ENCODE assay signal across 12 mouse cellular contexts in the genomic region with DNA sequence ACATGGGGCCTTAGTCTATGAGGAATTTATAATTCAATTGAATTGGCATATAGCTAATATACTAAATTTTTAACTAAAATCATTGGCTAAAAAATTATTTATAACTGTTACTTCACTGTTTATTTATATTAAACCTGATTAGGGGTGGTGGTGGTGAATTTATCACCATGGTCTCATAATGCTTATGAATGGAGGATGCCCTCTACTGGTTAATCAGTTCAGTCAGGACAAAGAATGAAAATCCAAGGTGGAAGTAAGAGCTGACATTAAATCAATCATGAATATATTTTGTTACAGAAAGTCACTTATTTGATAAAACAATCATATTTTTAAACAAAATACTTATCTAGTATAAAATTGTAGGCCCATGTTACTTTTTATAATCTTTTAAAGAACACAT.
DNase-seq lines count a peak whose midpoint lies in the region; ATAC-seq and TF ChIP-seq lines count a peak whose summit lies in the region.
"Had no signal": no experiment of that assay in that cellular context is flagged by ENCODE, and none has a peak within 500 bp of the region (broad histone marks: within the 10 kb centered on the region; RNA-seq: fewer than 3 reads in every experiment).

No protein-coding gene starts in this region.

- intact Hi-C loops in heart, postnatal 36 days (cut with DNase I), result loop anchor here (5.0 kb wide), 1 partner anchor 156 kb away; no protein-coding TSS in a partner anchor

- TF ChIP-seq RAD21 in CH12.LX (IDR thresholded peaks at IDR 0.05; ENCODE audit: low read depth, low read length), result peak; percentile 76

- ATAC-seq in heart, postnatal 0 days (ENCODE audit: insufficient read depth, low read depth), result no peak
- ATAC-seq in lung, postnatal 0 days, result no peak
- ATAC-seq in megakaryocyte, adult 5-6 weeks (ENCODE audit: poor library complexity, severe bottlenecking), result peak; percentile 67
- no peak for ATAC-seq in kidney, embryonic 15.5 days (replicated peaks; ENCODE audit: low FRiP score)

- no peak for TF ChIP-seq EP300 in heart, postnatal 0 days (IDR thresholded peaks at IDR 0.05; ENCODE audit: low read depth)
- TF ChIP-seq EP300 in lung, postnatal 0 days (IDR thresholded peaks at IDR 0.05), result no peak
- no peak for TF ChIP-seq EP300 in CH12.LX (IDR thresholded peaks at IDR 0.05; ENCODE audit: low read length)

- H3K9ac ChIP-seq in heart, postnatal 0 days (replicated peaks; ENCODE audit: low read depth, low read length), result no peak overlapping the region
- no peak overlapping the region for H3K9ac ChIP-seq in lung, postnatal 0 days (replicated peaks; ENCODE audit: low read depth)
- H3K9ac ChIP-seq in CH12.LX (ENCODE audit: insufficient read depth, low read depth), result no peak overlapping the region
- no peak overlapping the region for H3K9ac ChIP-seq in kidney, embryonic 15.5 days
- H3K9ac ChIP-seq: heart, embryonic 15.5 days; lung, embryonic 15.5 days had no signal

- H3K36me3 ChIP-seq in heart, postnatal 0 days (replicated peaks; ENCODE audit: control insufficient read depth, insufficient read depth, low read length), result no peaks in the 10 kb centered on the region
- no peaks in the 10 kb centered on the region for H3K36me3 ChIP-seq in lung, postnatal 0 days (ENCODE audit: insufficient read depth, low read length)
- H3K36me3 ChIP-seq in CH12.LX (replicated peaks in 1 of 2; ENCODE audit: control insufficient read depth in 1 of 2, insufficient read depth in 1 of 2, low read length in 1 of 2), result no peaks in the 10 kb centered on the region
- no peaks in the 10 kb centered on the region for H3K36me3 ChIP-seq in kidney, embryonic 15.5 days
- H3K36me3 ChIP-seq: embryonic facial prominence, embryonic 10.5 days; heart, embryonic 15.5 days; lung, embryonic 15.5 days had no signal

- H3K79me2 ChIP-seq in CH12.LX (replicated peaks; ENCODE audit: control insufficient read depth, extremely low read depth, insufficient read depth, poor library complexity, severe bottlenecking), result no peaks in the 10 kb centered on the region

- peak; percentile 46 for TF ChIP-seq CTCF in heart, postnatal 0 days (IDR thresholded peaks at IDR 0.05; ENCODE audit: low read depth)
- peak; percentile 53 for TF ChIP-seq CTCF in lung, postnatal 0 days (IDR thresholded peaks at IDR 0.05)
- TF ChIP-seq CTCF in CH12.LX (conservative IDR thresholded peaks at IDR 0.05 in 1 of 2, IDR thresholded peaks at IDR 0.05 in 1 of 2; ENCODE audit: low read depth in 2 of 2, low read length in 2 of 2), result peak in 1 of 2 experiments; percentile 73; a peak in 2 of 4 replicates

- dilution Hi-C loops in CH12.LX (cut with MboI; ENCODE audit: extremely low pct_ligation_motif_present, extremely low pct_unique_long_range_greater_than_20kb, low sequenced_read_pairs), result no loop called here

- H3K4me3 ChIP-seq in heart, postnatal 0 days (ENCODE audit: low read depth, low read length), result no peak overlapping the region
- no peak overlapping the region for H3K4me3 ChIP-seq in lung, postnatal 0 days (ENCODE audit: low read depth, low read length)
- no peak overlapping the region for H3K4me3 ChIP-seq in CH12.LX (replicated peaks in 1 of 3; ENCODE audit: low read depth in 2 of 3, low read length in 2 of 3, poor library complexity in 1 of 3)
- H3K4me3 ChIP-seq in kidney, embryonic 15.5 days (replicated peaks), result no peak overlapping the region
- H3K4me3 ChIP-seq: embryonic facial prominence, embryonic 10.5 days; heart, embryonic 15.5 days; lung, embryonic 15.5 days had no signal

- H3K4me1 ChIP-seq in heart, postnatal 0 days (ENCODE audit: control insufficient read depth, insufficient read depth), result no peaks in the 10 kb centered on the region
- no peaks in the 10 kb centered on the region for H3K4me1 ChIP-seq in lung, postnatal 0 days (ENCODE audit: insufficient read depth, low read depth, low read length)
- peaks cover 4 to 10% of the 10 kb centered on the region in 2 experiments; a peak in 3 of 4 replicates for H3K4me1 ChIP-seq in CH12.LX (ENCODE audit: control insufficient read depth in 1 of 2, insufficient read depth in 2 of 2)
- no peaks in the 10 kb centered on the region for H3K4me1 ChIP-seq in kidney, embryonic 15.5 days
- H3K4me1 ChIP-seq: embryonic facial prominence, embryonic 10.5 days; heart, embryonic 15.5 days; lung, embryonic 15.5 days had no signal

- in situ Hi-C loops in CH12.LX (cut with MboI; ENCODE audit: low pct_ligation_motif_present, low pct_unique_long_range_greater_than_20kb, low sequenced_read_pairs), result loop anchor here (25.0 kb wide), 1 partner anchor 566 kb away; a partner anchor contains a TSS

- no peaks in the 10 kb centered on the region for H3K27me3 ChIP-seq in heart, postnatal 0 days (ENCODE audit: control insufficient read depth, insufficient read depth, low read length)
- no peaks in the 10 kb centered on the region for H3K27me3 ChIP-seq in lung, postnatal 0 days (replicated peaks; ENCODE audit: insufficient read depth, low read length)
- no peaks in the 10 kb centered on the region for H3K27me3 ChIP-seq in CH12.LX (replicated peaks)
- H3K27me3 ChIP-seq in kidney, embryonic 15.5 days, result no peaks in the 10 kb centered on the region
- H3K27me3 ChIP-seq: heart, embryonic 15.5 days; lung, embryonic 15.5 days had no signal

- no peak overlapping the region for H3K4me2 ChIP-seq in heart, postnatal 0 days (ENCODE audit: low read depth, low read length)
- no peak overlapping the region for H3K4me2 ChIP-seq in lung, postnatal 0 days (replicated peaks; ENCODE audit: low read depth, low read length)
- H3K4me2 ChIP-seq in CH12.LX (ENCODE audit: insufficient read depth, low read depth, poor library complexity, severe bottlenecking), result no peak overlapping the region
- H3K4me2 ChIP-seq in kidney, embryonic 15.5 days, result no peak overlapping the region
- H3K4me2 ChIP-seq: heart, embryonic 15.5 days; lung, embryonic 15.5 days had no signal

- DNase-seq in heart, postnatal 0 days (ENCODE audit: low spot score), result peak; percentile 16
- DNase-seq in heart, postnatal 36 days, result no peak
- DNase-seq in lung, postnatal 0 days (ENCODE audit: low spot score), result no peak
- no peak for DNase-seq in lung, postnatal 14 days
- DNase-seq in CH12.LX (ENCODE audit: extremely low read depth), result peak; percentile 28
- DNase-seq in cerebellum, postnatal 14 days, result no peak
- DNase-seq: cerebellum, adult 9-10 months had no signal

- H3K27ac ChIP-seq in heart, postnatal 0 days (ENCODE audit: low read depth), result no peak overlapping the region
- H3K27ac ChIP-seq in lung, postnatal 0 days (ENCODE audit: low read length), result no peak overlapping the region
- no peak overlapping the region for H3K27ac ChIP-seq in CH12.LX (ENCODE audit: insufficient read depth, low read depth)
- no peak overlapping the region for H3K27ac ChIP-seq in kidney, embryonic 15.5 days
- H3K27ac ChIP-seq: embryonic facial prominence, embryonic 10.5 days; heart, embryonic 15.5 days; lung, embryonic 15.5 days had no signal

- no peak for TF ChIP-seq POLR2A in CH12.LX (IDR thresholded peaks at IDR 0.05; ENCODE audit: low read depth, low read length)

- no peaks in the 10 kb centered on the region for H3K9me3 ChIP-seq in heart, postnatal 0 days (replicated peaks; ENCODE audit: control insufficient read depth, low read length)
- no peaks in the 10 kb centered on the region for H3K9me3 ChIP-seq in lung, postnatal 0 days (ENCODE audit: low read length)
- H3K9me3 ChIP-seq in CH12.LX (replicated peaks; ENCODE audit: low read length), result no peaks in the 10 kb centered on the region
- no peaks in the 10 kb centered on the region for H3K9me3 ChIP-seq in kidney, embryonic 15.5 days (replicated peaks)
- H3K9me3 ChIP-seq: embryonic facial prominence, embryonic 10.5 days; heart, embryonic 15.5 days; lung, embryonic 15.5 days had no signal

TF ChIP-seq in CH12.LX, 34 proteins besides CTCF, POLR2A, EP300 and RAD21:
- TF ChIP-seq TBP (conservative IDR thresholded peaks at IDR 0.05; ENCODE audit: low read depth, low read length) (no peak), SMC3 (IDR thresholded peaks at IDR 0.05; ENCODE audit: low read depth, low read length) (peak; percentile 85), ZC3H11A (IDR thresholded peaks at IDR 0.05; ENCODE audit: low read depth, low read length) (peak; percentile 38)

Comparison
In these comparisons a context has a peak if more than half of its experiments do, and no peak if none do; other contexts are left out.
1. DNase-seq: peak in heart, postnatal 0 days (single experiment) and CH12.LX (single experiment); none in heart, postnatal 36 days (0 of 2), lung, postnatal 0 days (single experiment), lung, postnatal 14 days (single experiment) and cerebellum, postnatal 14 days (0 of 2).